Mouse (Mus musculus) frontal cortex, postnatal 36 days (tissue): ENCODE measurements at regions not wholly inside any gene's neighbourhood (a gene's known extent, or its start where the extent isn't known, plus 50 kb on each side); places are given as distances from the start of the nearest gene placed in this dataset.

ENCODE experiments used
- DNase-seq, 2 experiments: peaks; one replicate each; pipeline ENCODE4 v3.0.0; 2022; ENCODE audit warnings: low spot score in 2 of 2

DNA sequence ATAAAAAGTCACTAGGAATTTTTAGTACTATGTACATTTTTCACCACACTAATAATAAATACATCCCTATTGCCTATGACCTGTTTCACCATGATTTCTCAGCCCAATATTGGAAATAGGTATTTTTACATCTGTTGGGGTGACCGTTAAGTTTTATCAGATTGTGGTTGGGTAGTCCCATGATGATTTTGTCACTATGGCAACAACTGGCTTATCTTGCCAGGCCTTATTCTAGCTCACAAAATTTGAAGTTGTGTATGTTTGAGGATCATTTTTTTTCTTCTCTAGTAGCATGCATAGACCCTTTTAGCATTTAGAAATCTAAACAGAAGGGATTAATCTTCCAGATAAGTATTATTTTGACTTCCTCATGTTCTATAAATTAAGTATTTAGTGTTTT is 1211.1 kb upstream of the Pcdh17 start:
- no peak for DNase-seq

DNA sequence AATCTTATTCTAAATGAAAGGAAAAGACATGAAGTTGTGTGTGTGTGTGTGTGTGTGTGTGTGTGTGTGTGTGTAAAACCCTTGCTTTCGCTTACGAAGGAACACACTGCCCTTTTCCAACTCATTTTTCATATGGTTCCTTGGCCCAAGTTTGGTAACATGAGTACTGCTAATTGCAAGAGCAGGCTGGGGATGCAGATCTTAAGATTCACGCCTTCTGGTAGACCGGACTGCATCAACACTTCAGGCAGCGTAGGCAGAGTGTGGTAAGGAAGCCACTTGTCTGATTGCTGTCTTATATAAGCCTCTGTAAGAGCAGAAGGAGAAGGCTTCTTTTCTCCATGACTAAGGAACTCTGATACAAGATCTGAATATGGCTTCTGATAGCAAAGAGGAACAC is 1196.5 kb upstream of the Pcdh17 start:
- DNase-seq = peak; percentile 39 to 81

DNA sequence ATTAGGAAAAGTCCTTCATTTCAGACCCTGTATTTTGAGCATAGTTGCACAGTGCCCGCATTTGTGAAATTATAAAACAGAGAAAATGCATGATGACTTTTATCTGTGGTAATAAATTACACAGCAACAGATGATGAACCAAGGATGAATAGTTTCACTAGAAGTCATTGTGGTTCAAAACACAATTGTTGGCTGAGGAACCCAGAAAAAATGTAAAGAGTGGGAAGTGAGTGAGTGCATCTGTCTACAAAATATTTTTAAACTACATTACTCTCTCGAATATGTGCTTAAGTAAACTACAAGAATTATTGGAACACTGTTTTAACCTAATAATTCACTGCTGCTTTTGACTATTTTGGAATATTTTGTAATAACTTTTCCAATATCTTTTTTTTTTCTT is 1196.0 kb upstream of the Pcdh17 start:
- DNase-seq = no peak

DNA sequence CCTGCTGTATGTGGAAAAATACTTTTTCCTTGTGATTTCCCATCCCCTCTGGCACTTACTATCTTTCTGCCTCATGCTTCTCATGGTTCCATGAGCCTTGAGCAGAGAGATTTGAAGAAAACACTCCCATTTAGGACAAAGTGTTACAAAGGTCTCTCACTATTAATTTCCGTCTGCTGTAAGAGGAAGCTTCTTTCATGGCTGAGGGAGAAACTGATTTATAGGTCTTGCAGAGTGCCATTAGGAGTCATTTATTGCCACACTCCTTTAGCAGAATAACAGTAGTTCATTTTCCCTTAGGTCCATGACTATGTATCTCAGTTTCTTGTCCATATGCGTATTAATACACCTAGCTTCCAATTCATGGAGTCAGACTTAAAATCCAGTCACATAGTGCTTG is 1190.4 kb upstream of the Pcdh17 start:
- DNase-seq = no peak

DNA sequence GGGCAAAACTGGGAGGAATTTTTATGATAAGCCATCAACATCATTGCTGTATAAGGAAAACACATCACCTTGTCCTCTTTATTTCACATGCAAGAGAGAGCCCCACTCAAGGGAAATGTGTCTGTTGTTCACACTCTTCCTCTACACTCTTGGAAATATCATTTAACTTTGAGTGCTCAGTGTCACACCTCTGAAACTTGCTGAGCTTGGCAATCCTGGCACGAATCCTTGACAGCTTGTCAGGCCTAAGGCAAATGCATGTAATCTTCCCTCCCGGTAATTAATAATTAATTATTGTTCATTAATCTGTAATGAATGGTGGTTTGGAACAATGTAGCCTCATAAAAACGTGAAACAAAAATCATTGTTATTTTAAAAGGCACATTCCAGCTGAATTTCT is 1140.8 kb upstream of the Pcdh17 start:
- DNase-seq = no peak

DNA sequence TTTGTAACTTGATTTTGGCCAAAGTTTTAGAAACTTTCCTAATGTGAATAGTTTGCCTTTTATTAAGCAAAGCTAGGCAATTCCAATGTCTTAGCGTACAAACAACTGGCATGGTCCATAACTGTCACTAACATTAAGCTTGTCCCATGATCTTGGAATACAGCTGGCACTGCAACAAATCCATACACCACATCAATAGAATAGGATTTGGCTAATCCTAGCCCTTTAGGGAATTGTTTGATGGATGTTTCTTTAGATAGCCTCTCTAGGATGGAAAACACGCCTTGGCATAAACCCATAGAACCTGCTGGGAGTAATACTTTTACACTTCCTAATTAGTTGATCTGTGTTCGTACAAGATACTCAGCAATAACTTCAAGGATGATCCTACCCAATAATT is 1122.6 kb upstream of the Pcdh17 start:
- DNase-seq = no peak

DNA sequence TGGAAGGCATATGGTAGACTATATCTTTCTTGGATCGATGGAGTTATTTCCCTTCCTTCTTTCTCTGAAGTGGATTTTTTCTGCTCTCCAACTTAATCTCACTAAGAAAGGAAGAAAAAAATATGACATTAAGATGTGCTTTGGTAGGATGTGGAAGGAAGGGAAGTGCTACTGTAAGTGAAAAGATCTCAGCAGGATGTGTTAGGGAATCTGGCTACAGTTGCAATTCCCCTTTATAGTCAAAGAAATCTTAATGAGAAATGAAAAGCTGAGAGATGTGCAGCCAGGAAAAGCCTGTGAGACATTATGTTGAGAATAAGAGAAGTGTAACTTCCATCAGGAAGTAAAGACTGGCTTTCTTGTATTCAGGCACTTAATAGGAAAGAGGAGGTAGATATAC is 1080.2 kb upstream of the Pcdh17 start:
- no peak for DNase-seq
